Mouse (Mus musculus): ENCODE measurements around the gene Gm21988.

DNA sequence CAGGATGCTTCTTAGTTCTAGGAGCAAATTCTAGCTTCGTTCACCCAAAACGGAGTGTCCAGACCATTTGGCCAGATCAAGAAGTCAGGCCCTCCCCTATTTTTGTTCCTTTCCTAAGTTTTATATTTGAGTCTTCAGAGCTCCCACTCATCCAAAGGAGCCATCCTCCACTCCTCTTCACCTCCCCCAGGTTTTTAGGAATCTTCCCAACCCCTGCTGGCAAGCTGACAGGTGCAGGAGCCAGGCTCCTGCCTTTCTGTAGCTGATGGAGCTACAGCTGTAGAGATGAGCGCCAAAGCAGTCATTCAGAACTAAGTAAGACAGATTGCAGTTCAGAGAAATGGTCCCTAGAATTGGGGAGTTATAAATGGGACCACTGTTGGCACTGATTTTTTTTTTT lies 39.3 kb upstream of the Gm21988 start:
- TF ChIP-seq CTCF (IDR thresholded peaks at IDR 0.05; ENCODE audit: low read depth, low read length) (no peak), GATA2 (IDR thresholded peaks at IDR 0.05; ENCODE audit: borderline replicate concordance, low read depth, low read length) (no peak), GATA1 (IDR thresholded peaks at IDR 0.05; ENCODE audit: borderline replicate concordance, low read length) (no peak)

All from G1E (cell line).